Mouse (Mus musculus): ENCODE measurements around the gene Cys1.

GRCm38 (mm10) chr12:24710672-24711071, 29.1 kb upstream of the Cys1 start:
- TF ChIP-seq TAL1 (conservative IDR thresholded peaks at IDR 0.05; ENCODE audit: low read depth, low read length), result no peak
- peak; percentile 48; the same call in 1 of the 2 replicates for TF ChIP-seq CTCF (IDR thresholded peaks at IDR 0.05; ENCODE audit: low read depth, low read length)
- no peak for TF ChIP-seq POLR2AphosphoS5 (IDR thresholded peaks at IDR 0.05; ENCODE audit: insufficient replicate concordance, low read depth, low read length)
- no peak for TF ChIP-seq GATA1 (IDR thresholded peaks at IDR 0.05; ENCODE audit: borderline replicate concordance, low read length)

Data from G1E (cell line).